In the genomic region with DNA sequence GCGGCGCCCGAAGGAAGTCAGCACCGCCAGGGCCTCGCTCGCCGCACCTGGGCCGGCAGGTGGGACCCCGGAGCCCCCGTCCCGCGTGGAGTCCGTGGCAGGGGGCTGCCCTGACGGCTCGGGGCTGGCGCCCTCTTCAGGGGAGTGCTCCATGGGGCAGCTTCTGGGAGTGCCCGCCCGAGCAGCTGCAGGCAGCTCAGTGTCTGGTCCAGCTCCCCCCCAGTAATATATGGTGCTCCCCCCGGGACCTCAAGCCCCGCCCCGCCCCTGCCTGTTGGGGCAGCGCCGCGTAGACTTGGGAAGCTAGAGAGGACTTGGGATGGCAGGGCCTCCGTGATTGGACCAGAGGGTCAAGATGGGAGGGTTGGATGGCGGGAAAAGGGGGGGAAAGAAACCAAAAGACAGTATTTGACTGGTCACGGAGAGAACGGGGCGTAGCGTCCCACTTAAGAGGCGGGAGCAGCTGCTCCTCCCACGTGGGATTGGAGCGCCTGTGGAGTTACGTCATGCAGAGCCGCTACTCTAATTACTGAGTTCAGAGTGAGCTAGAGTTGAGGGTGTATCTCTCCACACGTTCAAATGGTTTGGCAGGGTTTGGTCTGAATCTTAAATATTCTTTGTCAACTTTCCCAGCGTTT, we compare ENCODE assay signal across 8 mouse cellular contexts. TPM values are rescaled to one million over a fixed set of nuclear protein-coding genes. Genes with fewer than 3 reads are reported as not detected.
DNase-seq lines count a peak whose midpoint lies in the region; ATAC-seq and TF ChIP-seq lines count a peak whose summit lies in the region.

Gene Esyt1 (minus strand): TSS at position 201 of the 638 bp plus-strand sequence.

- no peaks in the 10 kb centered on the region for H3K9me3 ChIP-seq in hindbrain, postnatal 0 days (ENCODE audit: low read length)

- H3K4me3 ChIP-seq in gastrocnemius, adult 2 months, result peak within 1 kb of the TSS; percentile 85
- peak within 1 kb of the TSS; percentile 83 for H3K4me3 ChIP-seq in hindbrain, postnatal 0 days (ENCODE audit: low read length)
- peak within 1 kb of the TSS; percentile 89 for H3K4me3 ChIP-seq in left cerebral cortex, adult 2 months

- H3K9ac ChIP-seq in hindbrain, postnatal 0 days (replicated peaks; ENCODE audit: low read length), result peak within 1 kb of the TSS; percentile 77

- DNase-seq in ZHBTc4 (ENCODE audit: low read depth, low spot score), result peak; percentile 99
- DNase-seq in gastrocnemius, adult 2 months, result peak; percentile 97
- DNase-seq in hindbrain, postnatal 0 days (ENCODE audit: low spot score), result peak; percentile 97
- peak; percentile 79 to 85 for DNase-seq in left cerebral cortex, adult 2 months (ENCODE audit: extremely low spot score in 1 of 2, low spot score in 2 of 2)
- DNase-seq in right cerebral cortex, adult 2 months (ENCODE audit: low spot score in 2 of 2), result peak; percentile 82 to 88
- DNase-seq in urinary bladder, postnatal 25 days (ENCODE audit: low spot score), result peak; percentile 79

- ATAC-seq in common myeloid progenitor, adult 5-6 weeks (replicated peaks; ENCODE audit: low read depth, poor library complexity, severe bottlenecking), result peak; percentile 81
- peak; percentile 96 for ATAC-seq in hindbrain, postnatal 0 days
- peak; percentile 82 for ATAC-seq in megakaryocyte, adult 5-6 weeks (ENCODE audit: poor library complexity, severe bottlenecking)

- H3K4me1 ChIP-seq in hindbrain, postnatal 0 days (ENCODE audit: insufficient read depth, low read length), result no peaks in the 10 kb centered on the region

- peak; percentile 69 for TF ChIP-seq CTCF in gastrocnemius, adult 2 months (IDR thresholded peaks at IDR 0.05)
- peak; percentile 47 for TF ChIP-seq CTCF in hindbrain, postnatal 0 days (IDR thresholded peaks at IDR 0.05; ENCODE audit: low read depth)
- peak; percentile 47 for TF ChIP-seq CTCF in left cerebral cortex, adult 2 months (IDR thresholded peaks at IDR 0.05)

- H3K36me3 ChIP-seq in hindbrain, postnatal 0 days (ENCODE audit: insufficient read depth, low read length), result no peaks in the 10 kb centered on the region; the same call in 1 of the 2 replicates

- intact Hi-C loops in gastrocnemius, adult 2 months (cut with DNase I), result loop anchor here (5.0 kb wide), 1 partner anchor 33 kb away; the partner anchor contains the start of gene Myl6
- intact Hi-C loops in left cerebral cortex, adult 2 months (cut with DNase I), result loop anchor here (1.0 to 2.0 kb wide), 2 partner anchors 23 to 65 kb away; no protein-coding TSS in a partner anchor

- peak within 1 kb of the TSS; percentile 99 for H3K4me2 ChIP-seq in hindbrain, postnatal 0 days (ENCODE audit: low read depth, low read length)

- 1% methylated on average over 36 of the region's 37 CpGs for WGBS in hindbrain, postnatal 0 days

- H3K27ac ChIP-seq in gastrocnemius, adult 2 months, result peak within 1 kb of the TSS; percentile 94
- peak within 1 kb of the TSS; percentile 79 for H3K27ac ChIP-seq in hindbrain, postnatal 0 days
- H3K27ac ChIP-seq in left cerebral cortex, adult 2 months, result peak within 1 kb of the TSS; percentile 61

- no peaks in the 10 kb centered on the region for H3K27me3 ChIP-seq in hindbrain, postnatal 0 days (ENCODE audit: insufficient read depth, low read length)

RNA-seq across cellular contexts. Expression of gene Esyt1, which starts in this region (rescaled TPM):
- 70.9 and 76.6 TPM in 2 replicates for total RNA-seq in common myeloid progenitor, adult 5-6 weeks (2017)
- 10 to 100 TPM; 13.7 to 14.3 TPM for total RNA-seq in gastrocnemius, adult 2 months (2021)
- total RNA-seq in hindbrain, postnatal 0 days (2014; rRNA removed), result 22.9 and 29.0 TPM in 2 replicates
- 13.3 TPM in 2 replicates for polyA plus RNA-seq in hindbrain, postnatal 0 days (2015; fragmentation: Nextera tagmentation; extraction: Ambion mirVana)
- 10 to 100 TPM; 10.2 to 10.4 TPM for total RNA-seq in left cerebral cortex, adult 2 months (2021)
- 125 and 127 TPM in 2 replicates for total RNA-seq in megakaryocyte, adult 5-6 weeks (2015)
- total RNA-seq in megakaryocyte, adult 5-6 weeks (2017), result 266 and 267 TPM in 2 replicates

Comparison
In these comparisons a context has a peak if more than half of its experiments do, and no peak if none do; other contexts are left out.
1. Peak in every context shown above with its lines: DNase-seq, ATAC-seq, H3K4me3 ChIP-seq and H3K27ac ChIP-seq.